Mouse (Mus musculus) yolk sac, embryonic 10.5 days (tissue): ENCODE measurements around the gene Olfr1411.

Experiments used
- DNase-seq: peaks from one replicate; pipeline ENCODE4 v3.0.0-alpha.2; 2017; ENCODE audit warnings: low spot score

Gene Olfr1411

GRCm38 (mm10) chr1:92594111-92594510 lies at the start of gene Olfr1411:
Gene Olfr1411 (plus strand): TSS chr1:92594411.
- DNase-seq = no peak

- DNase-seq = no peak
Observed at GRCm38 (mm10) chr1:92545929-92546328, 48.3 kb upstream of the Olfr1411 start.

- DNase-seq = no peak
Observed at GRCm38 (mm10) chr1:92571022-92571421, 23.2 kb upstream of the Olfr1411 start, which contains the start of gene Olfr1413. Gene Olfr1413 (plus strand): TSS chr1:92571322.

- no peak for DNase-seq
Observed at GRCm38 (mm10) chr1:92585479-92585878, 8.7 kb upstream of the Olfr1411 start, which contains the start of gene Olfr1412. Gene Olfr1412 (plus strand): TSS chr1:92585779.

- no peak for DNase-seq
Observed at GRCm38 (mm10) chr1:92596019-92596418, 1.8 kb downstream of the Olfr1411 start.

GRCm38 (mm10) chr1:92605482-92605881 lies 11.3 kb downstream of the Olfr1411 start, which contains the start of gene Olfr1410:
Gene Olfr1410 (plus strand): TSS chr1:92605782.
- DNase-seq = no peak

GRCm38 (mm10) chr1:92607711-92608110 lies 13.5 kb downstream of the Olfr1411 start:
- no peak for DNase-seq

GRCm38 (mm10) chr1:92611008-92611407 lies 16.8 kb downstream of the Olfr1411 start:
- DNase-seq = peak; percentile 9

GRCm38 (mm10) chr1:92613175-92613574 lies 19.0 kb downstream of the Olfr1411 start:
- DNase-seq = no peak

GRCm38 (mm10) chr1:92614516-92614915 lies 20.3 kb downstream of the Olfr1411 start:
- DNase-seq = no peak

GRCm38 (mm10) chr1:92616046-92616445 lies 21.8 kb downstream of the Olfr1411 start:
- no peak for DNase-seq

- no peak for DNase-seq
Observed at GRCm38 (mm10) chr1:92617488-92617887, 23.3 kb downstream of the Olfr1411 start, which contains the start of gene Olfr12. Gene Olfr12 (plus strand): TSS chr1:92617788.

- no peak for DNase-seq
Observed at GRCm38 (mm10) chr1:92618360-92618759, 24.1 kb downstream of the Olfr1411 start.

- no peak for DNase-seq
Observed at GRCm38 (mm10) chr1:92628227-92628626, 34.0 kb downstream of the Olfr1411 start.

- no peak for DNase-seq
Observed at GRCm38 (mm10) chr1:92632196-92632595, 38.0 kb downstream of the Olfr1411 start.

GRCm38 (mm10) chr1:92632948-92633347 lies 38.7 kb downstream of the Olfr1411 start:
- DNase-seq = no peak

- DNase-seq = no peak
Observed at GRCm38 (mm10) chr1:92633726-92634125, 39.5 kb downstream of the Olfr1411 start.

GRCm38 (mm10) chr1:92634569-92634968 lies 40.4 kb downstream of the Olfr1411 start:
- no peak for DNase-seq

- no peak for DNase-seq
Observed at GRCm38 (mm10) chr1:92634976-92635599, 40.9 kb downstream of the Olfr1411 start.

- DNase-seq = no peak
Observed at GRCm38 (mm10) chr1:92636015-92636414, 41.8 kb downstream of the Olfr1411 start.

GRCm38 (mm10) chr1:92636676-92637075 lies 42.5 kb downstream of the Olfr1411 start:
- DNase-seq = no peak

- no peak for DNase-seq
Observed at GRCm38 (mm10) chr1:92637501-92638172, 43.4 kb downstream of the Olfr1411 start.

- no peak for DNase-seq
Observed at GRCm38 (mm10) chr1:92638181-92638580, 44.0 kb downstream of the Olfr1411 start.
